Mouse (Mus musculus) layer of hippocampus, postnatal 36 days (tissue): ENCODE measurements around the gene Arrb2. TPM values are rescaled to one million over a fixed set of nuclear protein-coding genes. Genes with fewer than 3 reads are reported as not detected.

Experiments used
- microRNA-seq, 2 experiments: library from miRNA; unstranded; fragments of <30 nt; microRNA quantifications; one replicate each; pipeline ENCODE4 v1.2.0; 2021
- total RNA-seq, 2 experiments: library from RNA; stranded (reverse); gene quantifications; 2 replicates each; pipeline ENCODE4 v1.2.3; 2021

Gene Arrb2
- total RNA-seq, 2 experiments from 2014 or later: 103 to 112 TPM

Small RNA genes within 50 kb of the gene (microRNA-seq; reads per million reads assigned to microRNA genes)
- gene Mir7115: 2.1 to 3.0 reads per million in 2 experiments

Other genes with a start within 250 kb of the Arrb2 start
- 10 to 100 TPM; 30.5 to 34.6 TPM for gene Slc16a11, start 219.9 kb upstream of the Arrb2 start, total RNA-seq
- 1 to 10 TPM; 6.9 to 9.4 TPM for gene Slc16a13, start 211.6 kb upstream of the Arrb2 start, total RNA-seq
- 1 to 10 TPM; 1.1 to 1.3 TPM for gene Bcl6b, start 202.8 kb upstream of the Arrb2 start, total RNA-seq
- 10 to 100 TPM; 41.4 to 45.6 TPM for gene 0610010K14Rik, start 194.7 kb upstream of the Arrb2 start, total RNA-seq
- 1 to 10 TPM; 3.9 to 5.1 TPM for gene Gm21988, start 192.8 kb upstream of the Arrb2 start, total RNA-seq
- gene Rnasek, start 192.8 kb upstream of the Arrb2 start, total RNA-seq: 100 to 1,000 TPM; 242 to 288 TPM
- gene Alox12, start 177.3 kb upstream of the Arrb2 start, total RNA-seq: not detected
- gene Alox12e, start 110.0 kb upstream of the Arrb2 start, total RNA-seq: not detected
- gene Alox15, start 80.6 kb upstream of the Arrb2 start, total RNA-seq: not detected
- gene Pelp1, start 22.6 kb upstream of the Arrb2 start, total RNA-seq: 10 to 100 TPM; 33.3 to 36.2 TPM
- 10 to 100 TPM; 13.2 to 17.3 TPM for gene Med11, start 19.3 kb downstream of the Arrb2 start, total RNA-seq
- under 1 TPM; 0.25 to 0.46 TPM for gene Zmynd15, start 26.8 kb downstream of the Arrb2 start, total RNA-seq
- gene Cxcl16, start 27.3 kb downstream of the Arrb2 start, total RNA-seq: under 1 TPM; 0.68 to 0.97 TPM
- not detected for gene Tm4sf5, start 72.6 kb downstream of the Arrb2 start, total RNA-seq
- gene Vmo1, start 82.0 kb downstream of the Arrb2 start, total RNA-seq: not detected
- gene Gltpd2, start 86.6 kb downstream of the Arrb2 start, total RNA-seq: not detected
- gene Psmb6, start 92.7 kb downstream of the Arrb2 start, total RNA-seq: 100 to 1,000 TPM; 174 to 193 TPM
- not detected for gene Gm40193, start 100.3 kb downstream of the Arrb2 start, total RNA-seq
- 10 to 100 TPM; 17.5 to 17.7 TPM for gene Pld2, start 107.4 kb downstream of the Arrb2 start, total RNA-seq
- 100 to 1,000 TPM; 448 to 494 TPM for gene Mink1, start 130.2 kb downstream of the Arrb2 start, total RNA-seq
- 1 to 10 TPM; 1.2 to 1.7 TPM for gene 4930544D05Rik, start 183.2 kb downstream of the Arrb2 start, total RNA-seq
- gene Chrne, start 186.6 kb downstream of the Arrb2 start, total RNA-seq: not detected
- gene Gp1ba, start 206.5 kb downstream of the Arrb2 start, total RNA-seq: not detected
- gene Rnf167, start 214.6 kb downstream of the Arrb2 start, total RNA-seq: 10 to 100 TPM; 85.6 to 88.0 TPM
- gene Slc25a11, start 214.8 kb downstream of the Arrb2 start, total RNA-seq: 100 to 1,000 TPM; 115 to 119 TPM
- gene Pfn1, start 222.0 kb downstream of the Arrb2 start, total RNA-seq: 100 to 1,000 TPM; 346 to 373 TPM
- 1 to 10 TPM; 5.2 to 7.4 TPM for gene Eno3, start 224.6 kb downstream of the Arrb2 start, total RNA-seq
- gene Spag7, start 236.8 kb downstream of the Arrb2 start, total RNA-seq: 10 to 100 TPM; 48.2 to 50.8 TPM